Mouse (Mus musculus) cerebellum, postnatal 14 days (tissue): Measurements from ENCODE around the gene Csn1s2b.
"Not testable (repeated sequence)": the region's sequence is repeated elsewhere in the genome, so short reads cannot be mapped to it uniquely, and the experiment has no call there.

Source experiments
- DNase-seq, 2 experiments: peaks; one replicate each; pipeline ENCODE4 v3.0.0; 2021; ENCODE audit warnings: mixed read lengths in 2 of 2

Gene Csn1s2b

DNA sequence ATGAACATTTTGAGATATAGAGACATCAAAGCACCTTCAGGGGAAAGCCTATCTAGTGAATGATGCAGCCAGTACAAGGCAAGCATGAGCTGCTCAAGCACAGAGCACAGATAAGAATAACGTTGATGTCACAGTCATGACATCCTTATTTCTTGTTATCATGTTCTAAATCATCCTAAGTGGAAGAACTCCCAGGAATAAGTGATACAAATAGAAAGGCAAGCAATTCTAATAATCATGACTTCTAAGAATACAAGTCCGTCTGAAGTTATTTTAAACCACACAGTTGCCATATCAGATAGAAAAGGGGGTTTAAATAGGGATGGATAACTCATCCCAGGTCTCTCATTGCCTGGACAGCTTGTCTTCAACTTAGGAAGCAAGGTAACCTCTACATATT lies at the start of gene Csn1s2b:
Csn1s2b (plus strand) TSS at position 301 of the 400 bp plus-strand sequence.
- DNase-seq = no peak

DNA sequence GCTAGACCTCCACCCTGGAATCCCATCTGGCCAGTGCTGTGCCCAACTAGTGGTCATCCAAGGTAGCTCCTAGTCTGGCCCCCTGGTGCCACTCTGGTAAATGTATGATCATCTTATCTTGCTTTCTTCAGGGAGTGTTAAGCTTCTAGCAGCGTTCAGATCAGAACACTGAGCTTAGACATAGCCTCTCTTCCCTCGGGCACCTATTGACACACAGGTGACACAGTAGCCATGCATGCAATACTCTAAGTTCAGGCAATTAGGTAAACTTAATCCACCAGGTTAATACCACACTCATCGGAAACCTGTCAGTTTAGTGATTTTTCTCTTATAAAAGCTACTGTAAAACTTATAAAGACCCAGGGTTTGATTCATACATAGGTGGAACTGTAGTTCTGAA lies 43.3 kb upstream of the Csn1s2b start:
- no peak for DNase-seq

DNA sequence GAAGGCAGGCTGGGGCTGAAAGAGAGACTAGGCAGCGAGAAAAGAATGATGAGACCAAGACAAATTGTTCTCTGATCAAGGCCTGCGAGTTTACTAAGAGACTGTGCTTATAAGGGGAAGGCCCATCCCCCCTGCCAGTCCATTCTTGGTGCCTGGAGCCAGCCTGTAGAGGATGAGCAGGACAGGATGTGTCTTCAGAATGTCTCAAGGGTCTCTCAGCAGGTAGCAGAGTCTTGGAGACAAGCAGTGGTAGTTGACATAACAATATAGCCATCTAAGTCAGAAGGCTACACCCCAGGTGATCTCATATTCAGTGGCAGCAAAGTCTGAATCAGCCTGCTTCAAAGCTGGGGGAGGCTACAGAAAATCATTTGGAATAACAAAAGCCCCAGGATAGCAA lies 35.7 kb upstream of the Csn1s2b start:
- not testable (repeated sequence) for DNase-seq

DNA sequence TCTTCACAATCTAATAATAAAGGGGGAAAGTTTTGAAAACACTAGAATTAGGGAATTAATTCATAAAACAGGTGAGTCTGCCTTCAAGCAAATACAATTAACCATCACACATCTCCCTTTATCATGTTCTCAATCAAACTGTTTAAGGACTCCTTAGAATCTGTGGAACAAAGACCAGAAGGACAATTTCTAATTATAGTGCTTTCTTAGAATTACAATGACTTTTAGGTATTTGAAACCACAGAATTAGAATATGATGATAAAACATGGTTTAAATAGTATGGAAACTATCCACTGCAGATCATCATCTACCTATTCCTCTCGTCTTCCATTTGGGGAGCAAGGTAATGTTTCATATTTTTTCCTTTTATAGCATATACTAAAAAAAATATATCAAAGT lies 33.6 kb upstream of the Csn1s2b start, which contains the start of gene Csn1s2a:
Csn1s2a (plus strand) TSS at position 301 of the 400 bp plus-strand sequence.
- DNase-seq = no peak

- DNase-seq = peak in 1 of 2 experiments; percentile 1
Measured at GRCm38 (mm10) chr5:87782731-87783130, 25.2 kb upstream of the Csn1s2b start.

DNA sequence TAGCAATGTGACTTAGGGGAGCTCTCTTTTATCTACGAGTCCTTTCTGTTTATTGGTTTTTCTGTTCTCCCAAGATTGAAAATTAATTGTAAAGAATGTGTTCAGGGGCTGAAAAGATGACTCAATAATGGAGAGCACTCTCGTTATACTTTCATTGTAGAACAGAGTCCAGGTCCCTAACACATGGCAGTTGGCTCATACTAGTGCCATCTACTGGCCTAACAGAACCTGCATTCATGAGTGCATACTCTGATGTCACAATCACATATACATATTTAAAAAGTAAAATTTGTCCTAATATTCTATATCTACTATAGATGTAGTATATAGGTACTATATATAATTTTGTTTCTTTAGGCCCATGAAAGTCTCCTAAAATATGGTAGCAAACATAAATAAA lies 1.4 kb downstream of the Csn1s2b start:
- DNase-seq = no peak

GRCm38 (mm10) chr5:87825386-87825785 lies 17.5 kb downstream of the Csn1s2b start, which contains the start of gene Prr27:
TSS of gene Prr27 (plus strand) at chr5:87825686.
- DNase-seq = no peak

DNA sequence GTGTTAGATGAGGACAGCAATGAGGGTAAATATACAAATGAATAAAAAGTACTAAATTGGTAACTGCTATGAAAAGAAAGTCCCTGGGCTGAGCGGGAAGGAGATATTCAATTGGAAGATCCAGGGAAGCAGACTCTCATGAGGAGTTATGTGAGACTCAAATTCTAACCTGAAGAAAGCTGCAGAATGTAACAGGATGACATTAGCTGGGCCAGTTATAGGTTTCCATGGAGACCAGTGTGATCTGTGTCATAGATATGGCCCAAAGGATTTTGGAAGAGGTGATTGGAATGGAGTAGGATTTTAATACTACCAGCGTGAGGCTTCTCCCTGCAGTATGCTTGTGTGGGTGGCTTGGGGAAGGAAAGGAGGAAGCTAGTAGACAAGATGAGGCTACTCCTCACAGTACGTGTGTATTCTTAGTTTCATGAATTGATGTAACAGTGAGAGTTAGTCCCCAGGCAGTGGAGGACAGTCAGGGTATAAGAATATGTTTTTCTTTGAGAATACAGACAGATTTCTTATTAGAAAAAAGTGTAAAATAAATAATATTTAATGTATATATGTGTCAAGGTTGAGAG lies 47.3 kb downstream of the Csn1s2b start:
- DNase-seq = no peak

DNA sequence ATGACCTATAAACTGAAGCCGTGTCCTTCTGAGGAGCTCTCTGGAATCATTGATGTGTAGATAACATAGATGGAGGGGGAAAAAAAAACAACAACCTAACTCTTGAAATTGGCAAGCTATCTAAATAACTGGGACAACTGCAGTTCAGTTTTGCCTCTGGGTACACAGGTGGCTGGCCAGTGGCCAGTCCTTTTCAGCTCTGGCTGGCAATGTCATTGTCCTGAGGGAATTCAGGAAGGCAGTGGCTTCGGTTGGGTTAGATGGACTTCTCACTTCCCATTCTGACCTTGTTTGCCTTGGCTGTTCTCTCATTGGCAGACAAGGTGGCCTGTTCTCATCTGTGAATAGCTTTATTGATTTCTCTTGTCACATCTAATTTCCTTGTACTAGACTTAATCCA lies 62.2 kb downstream of the Csn1s2b start:
- DNase-seq = peak; percentile 27 to 45

- peak; percentile 11 to 37 for DNase-seq
Measured at GRCm38 (mm10) chr5:87871423-87871822, 63.5 kb downstream of the Csn1s2b start.
